Mouse (Mus musculus) MEL (cell line): ENCODE results near the gene Rcan1. TPM values are rescaled to one million over a fixed set of nuclear protein-coding genes. Genes with fewer than 3 reads are reported as not detected.
A peak's percentile ranks its signal among the peaks of the same experiment; 100 is the strongest.

Experiments
- DNase-seq: peaks from one replicate; pipeline ENCODE4 v3.0.0; 2011; ENCODE audit warnings: low read depth, low spot score
- H3K27ac ChIP-seq: 2 replicates; pipeline ENCODE4 v1.5.1; 2012; ENCODE audit warnings: low read depth, mild to moderate bottlenecking, control low read depth, low read length, moderate library complexity; ENCODE audit not compliant: control insufficient read depth
- H3K27me3 ChIP-seq, 2 experiments: fragments of 150-350 bp in 1 of 2; sonication (generic) in 1 of 2; 2 replicates each; pipeline ENCODE4 v1.6.1; 2012; ENCODE audit warnings: low read length in 2 of 2, mild to moderate bottlenecking in 2 of 2, improper control_type of control experiment in 1 of 2, moderate library complexity in 1 of 2; ENCODE audit not compliant: insufficient read depth in 2 of 2, control insufficient read depth in 1 of 2
- H3K36me3 ChIP-seq, 2 experiments: 2 replicates each; pipeline ENCODE4 v1.6.1; 2012 to 2014; ENCODE audit warnings: low read length in 2 of 2, improper control_type of control experiment in 1 of 2, inconsistent platforms in 1 of 2, mild to moderate bottlenecking in 1 of 2; ENCODE audit not compliant: insufficient read depth in 2 of 2, control insufficient read depth in 1 of 2
- H3K4me1 ChIP-seq, 2 experiments: fragments of 150-350 bp in 1 of 2; sonication (generic) in 1 of 2; 2 replicates each; pipeline ENCODE4 v1.6.1; 2012; ENCODE audit warnings: low read length in 2 of 2, improper control_type of control experiment in 1 of 2, mild to moderate bottlenecking in 1 of 2; ENCODE audit not compliant: insufficient read depth in 2 of 2, control insufficient read depth in 1 of 2
- H3K4me3 ChIP-seq, 2 experiments: fragments of 150-350 bp in 1 of 2; sonication (generic) in 1 of 2; 2 replicates each; pipeline ENCODE4 v1.5.1; 2012; ENCODE audit warnings: low read depth in 2 of 2, low read length in 2 of 2, mild to moderate bottlenecking in 2 of 2, moderate library complexity in 2 of 2, control low read depth in 1 of 2, improper control_type of control experiment in 1 of 2; ENCODE audit not compliant: control insufficient read depth in 1 of 2, insufficient read depth in 1 of 2
- H3K79me2 ChIP-seq: 2 replicates; pipeline ENCODE4 v1.6.1; 2012; ENCODE audit warnings: mild to moderate bottlenecking, low read length, moderate library complexity; ENCODE audit not compliant: control insufficient read depth, poor library complexity, insufficient read depth
- H3K9ac ChIP-seq: 2 replicates; pipeline ENCODE4 v1.6.1; 2012; ENCODE audit warnings: low read depth, mild to moderate bottlenecking, control low read depth, low read length, moderate library complexity; ENCODE audit not compliant: control insufficient read depth, poor library complexity, severe bottlenecking
- H3K9me3 ChIP-seq: fragments of 150-350 bp; sonication (generic); replicated peaks from 2 replicates; pipeline ENCODE4 v1.6.1; 2012; ENCODE audit warnings: mild to moderate bottlenecking, low read length, improper control_type of control experiment, moderate library complexity; ENCODE audit not compliant: insufficient read depth
- CHD1 ChIP-seq: IDR thresholded peaks from 2 replicates; pipeline ENCODE4 v1.6.1; 2012; ENCODE audit warnings: low read depth, mild to moderate bottlenecking, inconsistent platforms, low read length, improper control_type of control experiment
- CHD2 ChIP-seq: IDR thresholded peaks from 2 replicates; pipeline ENCODE4 v1.6.1; 2011; ENCODE audit warnings: low read length, improper control_type of control experiment
- CTCF ChIP-seq, 3 experiments: IDR thresholded peaks in 2 of 3; conservative IDR thresholded peaks in 1 of 3; 2 replicates each; pipeline ENCODE4 v1.5.1; 2011 to 2012; ENCODE audit warnings: low read length in 3 of 3, low read depth in 2 of 3, mild to moderate bottlenecking in 2 of 3, improper control_type of control experiment in 1 of 3, inconsistent platforms in 1 of 3, mixed read lengths in 1 of 3, moderate library complexity in 1 of 3; ENCODE audit not compliant: control insufficient read depth in 1 of 3, insufficient read depth in 1 of 3, poor library complexity in 1 of 3, severe bottlenecking in 1 of 3
- E2F4 ChIP-seq: IDR thresholded peaks from 2 replicates; pipeline ENCODE4 v1.6.1; 2011; ENCODE audit warnings: low read depth, low read length, improper control_type of control experiment, borderline replicate concordance
- EP300 ChIP-seq, 2 experiments: IDR thresholded peaks; 2 replicates each; pipeline ENCODE4 v1.6.1; 2011; ENCODE audit warnings: improper control_type of control experiment in 2 of 2, low read length in 2 of 2, low read depth in 1 of 2, mild to moderate bottlenecking in 1 of 2
- ETS1 ChIP-seq: IDR thresholded peaks from 2 replicates; pipeline ENCODE4 v1.6.1; 2012; ENCODE audit warnings: low read depth, mild to moderate bottlenecking, inconsistent platforms, low read length, improper control_type of control experiment, moderate library complexity
- HCFC1 ChIP-seq: IDR thresholded peaks from 2 replicates; pipeline ENCODE4 v1.6.1; 2012; ENCODE audit warnings: low read depth, mild to moderate bottlenecking, inconsistent platforms, low read length, improper control_type of control experiment, moderate library complexity
- JUND ChIP-seq: IDR thresholded peaks from 2 replicates; pipeline ENCODE4 v1.6.1; 2011; ENCODE audit warnings: low read depth, mild to moderate bottlenecking, improper control_type of control experiment, low read length
- KAT2A ChIP-seq: conservative IDR thresholded peaks from 2 replicates; pipeline ENCODE4 v1.6.1; 2012; ENCODE audit warnings: low read depth, low read length, improper control_type of control experiment, inconsistent platforms
- MAX ChIP-seq: IDR thresholded peaks from 2 replicates; pipeline ENCODE4 v1.6.1; 2011; ENCODE audit warnings: low read length, improper control_type of control experiment
- MAZ ChIP-seq: IDR thresholded peaks from 2 replicates; pipeline ENCODE4 v1.6.1; 2012; ENCODE audit warnings: low read depth, mild to moderate bottlenecking, inconsistent platforms, low read length, improper control_type of control experiment
- MEF2A ChIP-seq: IDR thresholded peaks from 2 replicates; pipeline ENCODE4 v1.6.1; 2014; ENCODE audit warnings: low read depth, mild to moderate bottlenecking, inconsistent platforms, low read length, improper control_type of control experiment; ENCODE audit not compliant: poor library complexity, insufficient replicate concordance, severe bottlenecking; ENCODE audit errors: extremely low read depth
- POLR2AphosphoS5 ChIP-seq: IDR thresholded peaks from 2 replicates; pipeline ENCODE4 v1.6.1; 2012; ENCODE audit warnings: low read depth, borderline replicate concordance, mild to moderate bottlenecking, inconsistent platforms, low read length, moderate library complexity, mixed read lengths
- RAD21 ChIP-seq: IDR thresholded peaks from 2 replicates; pipeline ENCODE4 v1.6.1; 2011; ENCODE audit warnings: mild to moderate bottlenecking, low read depth, low read length, improper control_type of control experiment
- RCOR1 ChIP-seq: IDR thresholded peaks from 2 replicates; pipeline ENCODE4 v1.6.1; 2012; ENCODE audit warnings: low read depth, mild to moderate bottlenecking, inconsistent platforms, low read length, improper control_type of control experiment
- SMC3 ChIP-seq: IDR thresholded peaks from 2 replicates; pipeline ENCODE4 v1.6.1; 2011; ENCODE audit warnings: low read depth, low read length, improper control_type of control experiment
- TBP ChIP-seq: IDR thresholded peaks from 2 replicates; pipeline ENCODE4 v1.8.0; 2011; ENCODE audit warnings: low read depth, low read length, improper control_type of control experiment
- TCF12 ChIP-seq: IDR thresholded peaks from 2 replicates; pipeline ENCODE4 v1.6.1; 2014; ENCODE audit warnings: low read depth, mild to moderate bottlenecking, inconsistent platforms, low read length, improper control_type of control experiment, moderate library complexity
- UBTF ChIP-seq: IDR thresholded peaks from 2 replicates; pipeline ENCODE4 v1.6.1; 2012; ENCODE audit warnings: low read depth, mild to moderate bottlenecking, inconsistent platforms, low read length, improper control_type of control experiment, moderate library complexity, borderline replicate concordance; ENCODE audit not compliant: insufficient read depth
- USF1 ChIP-seq: IDR thresholded peaks from 2 replicates; pipeline ENCODE4 v1.6.1; 2014; ENCODE audit warnings: low read depth, mild to moderate bottlenecking, inconsistent platforms, low read length, improper control_type of control experiment, moderate library complexity
- USF2 ChIP-seq, 2 experiments: IDR thresholded peaks; 2 replicates each; pipeline ENCODE4 v1.6.1; 2011 to 2012; ENCODE audit warnings: improper control_type of control experiment in 2 of 2, low read length in 2 of 2, borderline replicate concordance in 1 of 2, inconsistent platforms in 1 of 2, low read depth in 1 of 2, mild to moderate bottlenecking in 1 of 2; ENCODE audit not compliant: insufficient read depth in 1 of 2
- ZC3H11A ChIP-seq: IDR thresholded peaks from 2 replicates; pipeline ENCODE4 v1.6.1; 2012; ENCODE audit warnings: low read depth, mild to moderate bottlenecking, inconsistent platforms, low read length, improper control_type of control experiment
- polyA plus RNA-seq, 2 experiments: library from polyadenylated mRNA; stranded (reverse) in 1 of 2; unstranded in 1 of 2; fragments of >175 nt in 1 of 2; fragments of >200 nt in 1 of 2; gene quantifications; 2 replicates each; pipeline versions ENCODE4 v1.2.1 to v1.2.4; 2012; ENCODE audit warnings: low replicate concordance in 2 of 2, low read depth in 1 of 2; ENCODE audit not compliant: insufficient read length in 2 of 2, insufficient read depth in 1 of 2, missing spikeins in 1 of 2
- total RNA-seq: library from RNA; depleted of rRNA; stranded (reverse); fragments of 300-350 nt; gene quantifications from 2 replicates; pipeline ENCODE4 v1.2.3, GENCODE M21; 2012

The Rcan1 gene
- total and polyA plus RNA-seq, 3 experiments, result 9.5 to 14.6 TPM; not detected in 1

- Histone ChIP-seq H3K27me3 (peaks cover 13 to 14% of the 10 kb centered on the region in 2 experiments), H3K4me1 (peaks cover 0 to 3% of the 10 kb centered on the region in 2 experiments; a peak in 1 of 4 replicates), H3K79me2 (no peaks in the 10 kb centered on the region)
- TF ChIP-seq POLR2AphosphoS5 (no peak), KAT2A (no peak), HCFC1 (no peak), CHD2 (no peak), TBP (no peak), USF1 (no peak), JUND (no peak), ZC3H11A (no peak), MAZ (no peak), CHD1 (no peak)
- TF ChIP-seq, all 39 proteins: peak for 0
- Histone ChIP-seq H3K27ac (no peak overlapping the region), H3K9ac (no peak overlapping the region), H3K36me3 (no peaks in the 10 kb centered on the region; a peak in 1 of 4 replicates), H3K4me3 (no peak overlapping the region), H3K9me3 (no peaks in the 10 kb centered on the region)
- no peak for DNase-seq
Observed at GRCm38 (mm10) chr16:92371623-92372022, 99.0 kb downstream of the Rcan1 start.

GRCm38 (mm10) chr16:92369260-92369659 is 101.4 kb downstream of the Rcan1 start:
- H3K4me1 ChIP-seq, result peaks cover 0 to 3% of the 10 kb centered on the region in 2 experiments; a peak in 1 of 4 replicates
- H3K79me2 ChIP-seq, result no peaks in the 10 kb centered on the region
- no peaks in the 10 kb centered on the region for H3K9me3 ChIP-seq
- H3K36me3 ChIP-seq, result no peaks in the 10 kb centered on the region; a peak in 1 of 4 replicates
- no peak overlapping the region for H3K27ac ChIP-seq
- H3K4me3 ChIP-seq, result no peak overlapping the region
- peaks cover 18 to 20% of the 10 kb centered on the region in 2 experiments for H3K27me3 ChIP-seq
- no peak for TF ChIP-seq ETS1
- TF ChIP-seq HCFC1, result no peak
- no peak for TF ChIP-seq EP300 (IDR thresholded peaks at IDR 0.05; ENCODE audit: low read depth in 1 of 2, low read length in 2 of 2)
- TF ChIP-seq E2F4, result no peak
- no peak for TF ChIP-seq RCOR1
- TF ChIP-seq UBTF, result no peak
- TF ChIP-seq MEF2A, result no peak
- TF ChIP-seq TCF12, result no peak
- TF ChIP-seq SMC3, result no peak
- TF ChIP-seq CTCF (IDR thresholded peaks at IDR 0.05 in 2 of 3, conservative IDR thresholded peaks at IDR 0.05 in 1 of 3; ENCODE audit: control insufficient read depth in 1 of 3, insufficient read depth in 1 of 3, low read depth in 2 of 3, low read length in 3 of 3, poor library complexity in 1 of 3, severe bottlenecking in 1 of 3), result no peak
- TF ChIP-seq MAX, result no peak
- TF ChIP-seq USF2 (IDR thresholded peaks at IDR 0.05; ENCODE audit: borderline replicate concordance in 1 of 2, insufficient read depth in 1 of 2, low read depth in 1 of 2, low read length in 2 of 2), result no peak
- TF ChIP-seq CHD2, result no peak
- no peak for TF ChIP-seq ZC3H11A
- no peak for TF ChIP-seq RAD21
- no peak for TF ChIP-seq POLR2AphosphoS5
- DNase-seq, result peak; percentile 77
- H3K9ac ChIP-seq, result no peak overlapping the region
